Mouse (Mus musculus): Measurements from ENCODE around the gene Slc11a1. TPM values are rescaled to one million over a fixed set of nuclear protein-coding genes. Genes with fewer than 3 reads are reported as not detected.
A peak's percentile ranks its signal among the peaks of the same experiment; 100 is the strongest.

The Slc11a1 gene
- polyA plus RNA-seq, 1 experiment from 2014 or later = 4.7 TPM

GRCm38 (mm10) chr1:74389831-74390286 is 14.9 kb downstream of the Slc11a1 start:
- Histone ChIP-seq H3K9me3 (replicated peaks) (no peaks in the 10 kb centered on the region), H3K4me1 (peaks cover 64% of the 10 kb centered on the region), H3K36me3 (peaks cover 13% of the 10 kb centered on the region), H3K9ac (no peak overlapping the region), H3K27ac (replicated peaks) (peak overlapping the region; percentile 98), H3K4me2 (replicated peaks) (peak overlapping the region; percentile 84), H3K4me3 (replicated peaks) (peak overlapping the region; percentile 91), H3K27me3 (no peaks in the 10 kb centered on the region)
- 6% methylated on average over 29 of the region's 29 CpGs for WGBS
- peak; percentile 12; the same call in 1 of the 2 replicates for ATAC-seq (ENCODE audit: insufficient number of reproducible peaks, low FRiP score, low TSS enrichment, low read depth)

DNA sequence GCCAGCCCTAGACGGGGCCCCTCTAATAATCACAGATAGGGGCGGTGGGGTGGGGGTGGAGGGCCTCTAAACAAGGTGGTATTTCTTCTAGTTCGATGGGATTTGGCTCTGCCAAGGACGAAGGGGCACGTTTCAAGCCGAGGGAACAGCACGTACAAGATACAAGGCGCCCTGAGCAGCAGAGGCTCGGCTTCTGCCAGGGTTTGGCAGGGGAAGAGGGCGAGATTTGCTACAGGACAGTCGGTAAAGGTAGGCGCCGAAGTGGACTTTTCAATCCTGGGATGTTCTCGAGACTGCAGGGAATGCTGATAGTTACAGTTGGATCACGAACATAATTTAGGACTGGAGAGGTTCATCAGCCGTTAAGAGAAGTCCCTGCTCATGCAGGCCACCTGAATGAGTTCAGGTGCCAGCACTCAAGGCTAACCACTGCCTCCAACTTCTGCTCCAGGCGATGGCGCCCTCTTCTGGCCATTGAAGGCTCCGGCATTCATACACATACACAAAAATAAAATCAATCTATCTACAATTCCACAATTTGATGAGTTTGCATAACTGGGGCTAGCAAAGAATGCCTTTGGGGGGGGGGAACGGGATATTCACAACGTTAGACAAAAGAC is 15.4 kb downstream of the Slc11a1 start:
- no peak for ATAC-seq (ENCODE audit: insufficient number of reproducible peaks, low FRiP score, low TSS enrichment, low read depth)
- Histone ChIP-seq H3K36me3 (peaks cover 19% of the 10 kb centered on the region), H3K9ac (no peak overlapping the region), H3K27ac (replicated peaks) (peak overlapping the region; percentile 98), H3K4me2 (replicated peaks) (peak overlapping the region; percentile 84), H3K4me1 (peaks cover 68% of the 10 kb centered on the region), H3K9me3 (replicated peaks) (no peaks in the 10 kb centered on the region), H3K4me3 (replicated peaks) (peak overlapping the region; percentile 91), H3K27me3 (no peaks in the 10 kb centered on the region)
- 5% methylated on average over 21 of the region's 21 CpGs for WGBS

GRCm38 (mm10) chr1:74390924-74391748 is 16.1 kb downstream of the Slc11a1 start, which contains the start of gene Ctdsp1:
Gene Ctdsp1 (plus strand): TSS chr1:74391509.
- no peaks in the 10 kb centered on the region for H3K9me3 ChIP-seq (replicated peaks)
- no peaks in the 10 kb centered on the region for H3K27me3 ChIP-seq
- peak within 1 kb of the TSS; percentile 91 for H3K4me3 ChIP-seq (replicated peaks)
- peaks cover 19% of the 10 kb centered on the region for H3K36me3 ChIP-seq
- peak within 1 kb of the TSS; percentile 99 for H3K9ac ChIP-seq
- peak within 1 kb of the TSS; percentile 98 for H3K27ac ChIP-seq (replicated peaks)
- ATAC-seq (ENCODE audit: insufficient number of reproducible peaks, low FRiP score, low TSS enrichment, low read depth) = peak; percentile 80
- peaks cover 68% of the 10 kb centered on the region for H3K4me1 ChIP-seq
- peak within 1 kb of the TSS; percentile 84 for H3K4me2 ChIP-seq (replicated peaks)
- 2% methylated on average over 48 of the region's 51 CpGs for WGBS

DNA sequence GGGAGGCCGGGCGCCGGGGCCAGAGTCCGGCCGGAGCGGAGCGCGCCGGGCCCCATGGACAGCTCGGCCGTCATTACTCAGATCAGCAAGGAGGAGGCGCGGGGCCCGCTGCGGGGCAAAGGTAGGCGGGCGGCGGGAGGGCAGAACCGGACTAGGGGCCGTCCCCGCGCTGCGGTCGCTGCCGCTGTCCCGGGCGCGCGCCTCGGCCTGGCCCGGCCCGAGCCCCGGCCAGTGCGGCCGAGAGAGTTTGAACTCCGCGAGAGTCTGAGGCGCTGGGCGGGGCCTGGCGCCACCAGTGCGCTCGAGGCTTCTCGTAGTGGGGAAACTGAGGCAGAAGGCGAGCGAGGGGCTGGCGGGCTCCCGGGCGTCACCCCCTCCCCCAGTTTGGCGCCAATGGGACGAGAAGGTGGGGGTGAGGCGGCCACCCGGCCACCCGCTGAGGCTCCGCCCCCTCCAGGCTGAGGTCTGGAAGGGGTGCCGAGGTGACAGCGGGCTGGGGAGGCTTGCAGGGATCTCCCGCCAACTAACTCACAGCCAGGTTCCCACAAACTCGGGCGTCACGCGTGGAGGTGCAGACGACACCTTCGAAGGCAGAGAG is 16.9 kb downstream of the Slc11a1 start:
- H3K36me3 ChIP-seq = peaks cover 19% of the 10 kb centered on the region
- WGBS = under 1% methylated on average over 53 of the region's 63 CpGs
- H3K4me3 ChIP-seq (replicated peaks) = peak overlapping the region; percentile 91
- H3K9ac ChIP-seq = peak overlapping the region; percentile 99
- peak overlapping the region; percentile 98 for H3K27ac ChIP-seq (replicated peaks)
- ATAC-seq (ENCODE audit: insufficient number of reproducible peaks, low FRiP score, low TSS enrichment, low read depth) = peak; percentile 16; the same call in 1 of the 2 replicates
- H3K27me3 ChIP-seq = no peaks in the 10 kb centered on the region
- H3K9me3 ChIP-seq (replicated peaks) = no peaks in the 10 kb centered on the region
- H3K4me1 ChIP-seq = peaks cover 70% of the 10 kb centered on the region
- H3K4me2 ChIP-seq (replicated peaks) = peak overlapping the region; percentile 84

DNA sequence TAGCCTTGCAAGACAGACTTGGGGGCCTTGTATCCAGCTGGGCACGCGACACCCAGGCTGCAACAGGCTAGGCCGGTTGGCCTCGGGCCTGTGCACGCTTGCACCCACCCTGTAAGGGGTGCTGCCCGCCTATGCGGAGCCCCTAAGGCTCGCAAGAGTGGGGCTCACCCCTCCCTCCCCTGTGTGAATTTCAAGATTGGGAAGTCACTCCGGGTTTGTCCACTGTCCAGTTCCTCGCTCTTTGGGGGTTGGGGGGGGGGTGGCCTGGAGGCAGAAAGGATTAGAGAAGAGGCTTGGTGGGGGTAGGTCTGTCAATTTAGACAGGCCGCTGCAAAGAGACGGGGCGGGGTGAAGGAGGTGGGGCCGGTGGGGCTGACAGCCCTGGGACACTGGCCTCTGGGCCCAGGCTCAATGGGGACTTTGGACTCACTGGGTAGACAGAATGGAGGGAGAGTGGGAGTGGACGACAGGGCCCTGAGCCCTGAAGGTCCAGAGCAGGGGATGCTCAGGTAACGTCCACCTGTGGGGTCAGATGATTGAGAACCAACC is 17.5 kb downstream of the Slc11a1 start:
- 2% methylated on average over 16 of the region's 16 CpGs for WGBS
- Histone ChIP-seq H3K9ac (peak overlapping the region; percentile 99), H3K27me3 (no peaks in the 10 kb centered on the region), H3K4me1 (peaks cover 64% of the 10 kb centered on the region), H3K4me2 (replicated peaks) (peak overlapping the region; percentile 84), H3K9me3 (replicated peaks) (no peaks in the 10 kb centered on the region), H3K4me3 (replicated peaks) (peak overlapping the region; percentile 91), H3K27ac (replicated peaks) (peak overlapping the region; percentile 98), H3K36me3 (peaks cover 19% of the 10 kb centered on the region)
- peak; percentile 12; the same call in 1 of the 2 replicates for ATAC-seq (ENCODE audit: insufficient number of reproducible peaks, low FRiP score, low TSS enrichment, low read depth)

- no peaks in the 10 kb centered on the region for H3K27me3 ChIP-seq
- H3K9me3 ChIP-seq (replicated peaks) = no peaks in the 10 kb centered on the region
- peak overlapping the region; percentile 84 for H3K4me2 ChIP-seq (replicated peaks)
- H3K4me3 ChIP-seq (replicated peaks) = peak overlapping the region; percentile 91
- H3K27ac ChIP-seq (replicated peaks) = peak overlapping the region; percentile 98
- no peak for ATAC-seq (ENCODE audit: insufficient number of reproducible peaks, low FRiP score, low TSS enrichment, low read depth)
- WGBS = 33% methylated on average over 7 of the region's 7 CpGs
- H3K4me1 ChIP-seq = peaks cover 60% of the 10 kb centered on the region
- H3K9ac ChIP-seq = peak overlapping the region; percentile 99
- peaks cover 19% of the 10 kb centered on the region for H3K36me3 ChIP-seq
Observed at GRCm38 (mm10) chr1:74393010-74393409, 18.0 kb downstream of the Slc11a1 start.

- Histone ChIP-seq H3K4me1 (peaks cover 53% of the 10 kb centered on the region), H3K9ac (no peak overlapping the region), H3K27me3 (no peaks in the 10 kb centered on the region), H3K36me3 (peaks cover 19% of the 10 kb centered on the region), H3K9me3 (replicated peaks) (no peaks in the 10 kb centered on the region), H3K4me3 (replicated peaks) (0 out of 2 replicates have a peak overlapping the region, but pooled peaks have one; percentile 91), H3K27ac (replicated peaks) (no peak overlapping the region), H3K4me2 (replicated peaks) (peak overlapping the region; percentile 84; the same call in 1 of the 2 replicates)
- 83% methylated on average over 9 of the region's 9 CpGs for WGBS
- no peak for ATAC-seq (ENCODE audit: insufficient number of reproducible peaks, low FRiP score, low TSS enrichment, low read depth)
Observed at GRCm38 (mm10) chr1:74393697-74394096, 18.7 kb downstream of the Slc11a1 start.

DNA sequence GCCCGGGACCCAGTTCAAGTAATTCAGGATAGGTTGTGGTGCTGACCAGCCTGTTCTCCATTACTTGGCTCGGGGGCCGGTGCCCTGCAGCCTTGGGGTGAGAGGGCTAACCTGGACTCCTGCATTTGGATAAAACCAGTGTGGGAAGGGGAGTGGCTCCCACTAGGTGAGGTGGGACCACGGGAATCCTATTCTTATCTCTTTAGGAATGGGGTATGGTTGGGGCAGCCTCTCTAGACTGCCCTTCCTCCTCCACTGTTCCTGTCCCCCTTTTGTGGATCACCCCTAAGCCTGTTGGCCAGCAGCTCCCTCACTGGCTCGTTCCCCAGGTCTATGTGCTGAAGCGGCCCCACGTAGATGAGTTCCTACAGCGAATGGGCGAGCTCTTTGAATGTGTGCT is 19.3 kb downstream of the Slc11a1 start:
- peaks cover 51% of the 10 kb centered on the region for H3K4me1 ChIP-seq
- no peak overlapping the region for H3K4me3 ChIP-seq (replicated peaks)
- no peaks in the 10 kb centered on the region for H3K9me3 ChIP-seq (replicated peaks)
- H3K36me3 ChIP-seq = peaks cover 19% of the 10 kb centered on the region
- no peak for ATAC-seq (ENCODE audit: insufficient number of reproducible peaks, low FRiP score, low TSS enrichment, low read depth)
- no peak overlapping the region for H3K4me2 ChIP-seq (replicated peaks)
- no peak overlapping the region for H3K9ac ChIP-seq
- 91% methylated on average over 9 of the region's 9 CpGs for WGBS
- H3K27ac ChIP-seq (replicated peaks) = peak overlapping the region; percentile 9; the same call in 1 of the 2 replicates
- H3K27me3 ChIP-seq = no peaks in the 10 kb centered on the region

GRCm38 (mm10) chr1:74394858-74395257 is 19.9 kb downstream of the Slc11a1 start:
- Histone ChIP-seq H3K27me3 (no peaks in the 10 kb centered on the region), H3K4me3 (replicated peaks) (no peak overlapping the region), H3K9ac (no peak overlapping the region), H3K36me3 (peaks cover 19% of the 10 kb centered on the region), H3K4me2 (replicated peaks) (no peak overlapping the region), H3K9me3 (replicated peaks) (no peaks in the 10 kb centered on the region), H3K4me1 (peaks cover 45% of the 10 kb centered on the region), H3K27ac (replicated peaks) (peak overlapping the region; percentile 9; the same call in 1 of the 2 replicates)
- WGBS = 87% methylated on average over 15 of the region's 15 CpGs
- ATAC-seq (ENCODE audit: insufficient number of reproducible peaks, low FRiP score, low TSS enrichment, low read depth) = no peak

DNA sequence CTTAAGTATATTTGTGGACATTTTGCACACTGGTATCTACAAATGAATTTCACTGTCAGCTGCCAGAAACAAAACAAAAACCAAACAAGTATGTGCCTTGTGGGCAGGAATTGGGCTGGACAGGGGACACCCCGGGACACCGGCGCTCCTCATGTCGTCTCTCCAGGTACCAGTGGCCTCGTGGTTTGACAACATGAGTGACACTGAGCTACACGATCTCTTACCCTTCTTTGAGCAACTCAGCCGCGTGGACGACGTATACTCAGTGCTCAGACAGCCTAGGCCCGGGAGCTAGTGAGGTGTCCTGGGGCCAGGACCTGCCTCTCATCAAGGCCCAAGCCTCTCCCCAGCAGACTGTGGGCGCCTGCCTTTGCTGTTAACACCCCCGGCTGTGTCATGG is 20.3 kb downstream of the Slc11a1 start:
- H3K27ac ChIP-seq (replicated peaks) = no peak overlapping the region; the same call in 1 of the 2 replicates
- H3K4me2 ChIP-seq (replicated peaks) = no peak overlapping the region
- WGBS = 79% methylated on average over 13 of the region's 13 CpGs
- H3K4me3 ChIP-seq (replicated peaks) = no peak overlapping the region
- no peak for ATAC-seq (ENCODE audit: insufficient number of reproducible peaks, low FRiP score, low TSS enrichment, low read depth)
- H3K27me3 ChIP-seq = no peaks in the 10 kb centered on the region
- H3K4me1 ChIP-seq = peaks cover 41% of the 10 kb centered on the region
- no peak overlapping the region for H3K9ac ChIP-seq
- peaks cover 19% of the 10 kb centered on the region for H3K36me3 ChIP-seq
- no peaks in the 10 kb centered on the region for H3K9me3 ChIP-seq (replicated peaks)

Data from embryonic facial prominence, embryonic 15.5 days (tissue).